Comparison of ENCODE assay signal across 10 mouse cellular contexts in genomic region chr16:17247727-17248126, GRCm38 (mm10). TPM values are rescaled to one million over a fixed set of nuclear protein-coding genes. Genes with fewer than 3 reads are reported as not detected.
DNase-seq lines count a peak whose midpoint lies in the region; ATAC-seq lines count a peak whose summit lies in the region.
"Had no signal": no experiment of that assay in that cellular context is flagged by ENCODE, and none has a peak within 500 bp of the region (broad histone marks: within the 10 kb centered on the region; RNA-seq: fewer than 3 reads in every experiment).

No protein-coding gene starts in this region.

- H3K27me3 ChIP-seq in kidney, embryonic 14.5 days (ENCODE audit: control insufficient read depth, insufficient read depth, low read length), result no peaks in the 10 kb centered on the region
- no peaks in the 10 kb centered on the region for H3K27me3 ChIP-seq in heart, embryonic 11.5 days (ENCODE audit: control insufficient read depth, insufficient read depth, low read length)

- H3K4me2 ChIP-seq in kidney, embryonic 14.5 days (replicated peaks; ENCODE audit: low read depth, low read length), result no peak overlapping the region
- no peak overlapping the region for H3K4me2 ChIP-seq in heart, embryonic 11.5 days
- H3K4me2 ChIP-seq: midbrain, embryonic 11.5 days had no signal

- H3K9ac ChIP-seq in kidney, embryonic 14.5 days (ENCODE audit: low read depth, low read length), result no peak overlapping the region
- H3K9ac ChIP-seq in heart, embryonic 11.5 days (ENCODE audit: low read depth, low read length), result no peak overlapping the region

- no peaks in the 10 kb centered on the region for H3K9me3 ChIP-seq in kidney, embryonic 14.5 days (ENCODE audit: control insufficient read depth, low read length)
- no peaks in the 10 kb centered on the region for H3K9me3 ChIP-seq in heart, embryonic 11.5 days (replicated peaks; ENCODE audit: control insufficient read depth, low read length)
- H3K9me3 ChIP-seq: limb, embryonic 10.5 days had no signal

- ATAC-seq in kidney, embryonic 14.5 days (ENCODE audit: low FRiP score, low TSS enrichment), result no peak
- no peak for ATAC-seq in heart, embryonic 11.5 days (replicated peaks; ENCODE audit: insufficient number of reproducible peaks, low FRiP score, low TSS enrichment)

- no peak overlapping the region for H3K4me3 ChIP-seq in kidney, embryonic 14.5 days (ENCODE audit: low read length)
- H3K4me3 ChIP-seq in heart, embryonic 11.5 days (ENCODE audit: low read depth, low read length), result no peak overlapping the region
- H3K4me3 ChIP-seq: limb, embryonic 10.5 days had no signal

- peaks cover 24% of the 10 kb centered on the region for H3K4me1 ChIP-seq in kidney, embryonic 14.5 days (ENCODE audit: control insufficient read depth, insufficient read depth, low read length)
- H3K4me1 ChIP-seq in heart, embryonic 11.5 days (ENCODE audit: control insufficient read depth, insufficient read depth, low read length), result peaks cover 51% of the 10 kb centered on the region

- 65% methylated on average over 4 of the region's 4 CpGs for WGBS in kidney, embryonic 14.5 days
- 60% methylated on average over 4 of the region's 4 CpGs for WGBS in heart, embryonic 11.5 days (ENCODE audit: insufficient replicate concordance)

- H3K27ac ChIP-seq in kidney, embryonic 14.5 days (ENCODE audit: low read depth, low read length), result no peak overlapping the region
- H3K27ac ChIP-seq in heart, embryonic 11.5 days (ENCODE audit: low read depth, low read length), result peak overlapping the region; percentile 57; the same call in 1 of the 2 replicates
- H3K27ac ChIP-seq: limb, embryonic 10.5 days had no signal

- intact Hi-C loops in left cerebral cortex, postnatal 36 days (cut with DNase I), result no loop called here

- H3K36me3 ChIP-seq in kidney, embryonic 14.5 days (ENCODE audit: control insufficient read depth, insufficient read depth, low read length), result no peaks in the 10 kb centered on the region
- H3K36me3 ChIP-seq in heart, embryonic 11.5 days (ENCODE audit: control insufficient read depth, insufficient read depth, low read length), result no peaks in the 10 kb centered on the region

- DNase-seq in kidney, adult 11 months, result peak; percentile 77
- peak; percentile 75 for DNase-seq in kidney, postnatal 10 days
- peak; percentile 73 to 85 for DNase-seq in lung, postnatal 4 days
- DNase-seq in spleen, adult 12 weeks (ENCODE audit: low spot score), result no peak
- DNase-seq in left cerebral cortex, postnatal 36 days (ENCODE audit: low spot score in 2 of 2), result no peak
- DNase-seq: right cerebral cortex, postnatal 4 days had no signal

RNA-seq across cellular contexts. Expression of gene Hic2, which starts 14.4 kb away (rescaled TPM):
- 4.0 and 4.3 TPM in 2 replicates for polyA plus RNA-seq in kidney, embryonic 14.5 days (2014; fragmentation: Nextera tagmentation; extraction: Ambion mirVana)
- polyA plus RNA-seq in heart, embryonic 11.5 days (2014; fragmentation: Nextera tagmentation; extraction: Ambion mirVana), result 4.5 and 4.8 TPM in 2 replicates
- total RNA-seq in left cerebral cortex, postnatal 36 days (2021), result 1 to 10 TPM; 5.3 to 5.4 TPM

RNA-seq across cellular contexts. Expression of gene Tmem191c, which starts 28.1 kb away (rescaled TPM):
- 10.2 and 11.1 TPM in 2 replicates for polyA plus RNA-seq in kidney, embryonic 14.5 days (2014; fragmentation: Nextera tagmentation; extraction: Ambion mirVana)
- polyA plus RNA-seq in heart, embryonic 11.5 days (2014; fragmentation: Nextera tagmentation; extraction: Ambion mirVana), result 4.9 and 7.1 TPM in 2 replicates
- 100 to 1,000 TPM; 102 to 115 TPM for total RNA-seq in left cerebral cortex, postnatal 36 days (2021)

RNA-seq across cellular contexts. Expression of gene Rimbp3, which starts 39.3 kb away (rescaled TPM):
- 0.27 and 0.37 TPM in 2 replicates for polyA plus RNA-seq in kidney, embryonic 14.5 days (2014; fragmentation: Nextera tagmentation; extraction: Ambion mirVana)
- polyA plus RNA-seq in heart, embryonic 11.5 days (2014; fragmentation: Nextera tagmentation; extraction: Ambion mirVana), result 0.04 and 0.34 TPM in 2 replicates
- 1 to 10 TPM; 1.7 to 2.0 TPM for total RNA-seq in left cerebral cortex, postnatal 36 days (2021)

RNA-seq across cellular contexts. Expression of gene Ube2l3, which starts 45.3 kb away (rescaled TPM):
- polyA plus RNA-seq in kidney, embryonic 14.5 days (2014; fragmentation: Nextera tagmentation; extraction: Ambion mirVana), result 376 and 405 TPM in 2 replicates
- polyA plus RNA-seq in heart, embryonic 11.5 days (2014; fragmentation: Nextera tagmentation; extraction: Ambion mirVana), result 313 and 328 TPM in 2 replicates
- 100 to 1,000 TPM; 123 to 145 TPM for total RNA-seq in left cerebral cortex, postnatal 36 days (2021)

Comparison
In these comparisons a context has a peak if more than half of its experiments do, and no peak if none do; other contexts are left out.
1. DNase-seq: peak in kidney, adult 11 months (single experiment), kidney, postnatal 10 days (single experiment) and lung, postnatal 4 days (2 of 2); none in spleen, adult 12 weeks (single experiment) and left cerebral cortex, postnatal 36 days (0 of 2).